8 mouse cellular contexts compared by ENCODE assay signal in the genomic region with DNA sequence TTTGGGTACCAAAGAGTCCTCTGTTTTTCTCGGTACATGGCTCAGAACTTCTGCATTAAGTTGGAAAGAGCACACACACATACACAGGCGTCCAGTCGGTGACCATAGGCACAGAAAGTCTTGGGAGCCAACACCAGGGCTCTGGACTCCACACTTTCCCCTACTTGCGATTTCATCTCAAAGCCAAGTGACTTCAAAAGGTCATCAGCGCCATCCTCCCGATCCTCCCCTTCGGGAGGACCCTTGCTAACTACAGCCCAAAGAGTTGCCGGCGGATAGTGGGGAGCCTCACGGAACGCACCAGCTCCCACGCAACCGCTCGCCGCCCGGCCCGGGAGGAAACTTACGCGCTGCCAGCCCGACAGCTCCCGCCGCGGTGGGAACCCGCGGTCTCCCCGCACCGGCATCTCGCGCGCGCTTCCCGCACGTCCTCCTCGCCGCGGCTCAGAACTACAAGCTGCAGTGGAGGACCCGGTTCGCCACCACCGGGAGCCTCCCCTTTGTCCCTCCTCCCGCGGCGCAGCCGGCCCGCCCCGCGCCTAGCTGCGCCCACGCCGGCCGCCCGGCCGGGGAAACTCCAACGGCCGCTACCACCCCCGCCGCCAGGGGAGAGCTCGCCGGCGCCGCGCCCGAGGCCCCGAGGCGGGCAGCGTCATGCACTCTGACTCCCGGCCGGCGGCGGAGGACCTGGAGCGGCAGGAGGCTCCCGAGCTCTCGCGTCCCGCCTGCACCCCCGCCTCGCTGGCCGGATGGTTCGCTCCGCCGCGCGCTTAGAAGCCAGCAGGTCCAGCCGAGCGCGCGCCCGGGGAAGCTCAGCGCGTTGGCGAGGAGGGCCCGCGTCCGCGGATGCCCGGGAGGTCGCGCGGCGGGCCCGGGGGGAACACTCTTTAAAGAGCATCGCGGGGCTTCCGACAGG. TPM values are rescaled to one million over a fixed set of nuclear protein-coding genes. Genes with fewer than 3 reads are reported as not detected.
DNase-seq lines count a peak whose midpoint lies in the region; ATAC-seq and TF ChIP-seq lines count a peak whose summit lies in the region.

No protein-coding gene starts in this region.

- intact Hi-C loops in gastrocnemius, adult 2 months (cut with DNase I) = no loop called here
- intact Hi-C loops in left cerebral cortex, adult 2 months (cut with DNase I) = loop anchor here (2.0 kb wide), 1 partner anchor 51 kb away; the partner anchor contains the start of gene Tjp2

- under 1% methylated on average over 96 of the region's 103 CpGs for WGBS in hindbrain, postnatal 0 days
- WGBS in macrophage (ENCODE audit: missing documents) = 1% methylated on average over 103 of the region's 103 CpGs

- no peaks in the 10 kb centered on the region for H3K9me3 ChIP-seq in hindbrain, postnatal 0 days (ENCODE audit: low read length)

- peak overlapping the region; percentile 92 for H3K27ac ChIP-seq in gastrocnemius, adult 2 months
- H3K27ac ChIP-seq in hindbrain, postnatal 0 days = peak overlapping the region; percentile 82
- H3K27ac ChIP-seq in left cerebral cortex, adult 2 months = peak overlapping the region; percentile 88
- 0 out of 2 replicates have a peak overlapping the region, but pooled peaks have one; percentile 13 for H3K27ac ChIP-seq in macrophage

- no peaks in the 10 kb centered on the region for H3K4me1 ChIP-seq in hindbrain, postnatal 0 days (ENCODE audit: insufficient read depth, low read length)

- TF ChIP-seq CTCF in gastrocnemius, adult 2 months (IDR thresholded peaks at IDR 0.05) = peak; percentile 46
- no peak for TF ChIP-seq CTCF in hindbrain, postnatal 0 days (IDR thresholded peaks at IDR 0.05; ENCODE audit: low read depth)
- peak; percentile 35 for TF ChIP-seq CTCF in left cerebral cortex, adult 2 months (IDR thresholded peaks at IDR 0.05)

- no peaks in the 10 kb centered on the region for H3K27me3 ChIP-seq in hindbrain, postnatal 0 days (ENCODE audit: insufficient read depth, low read length)

- H3K9ac ChIP-seq in hindbrain, postnatal 0 days (replicated peaks; ENCODE audit: low read length) = peak overlapping the region; percentile 72

- peak; percentile 93 for ATAC-seq in hindbrain, postnatal 0 days

- H3K36me3 ChIP-seq in hindbrain, postnatal 0 days (ENCODE audit: insufficient read depth, low read length) = no peaks in the 10 kb centered on the region
- H3K36me3 ChIP-seq in macrophage (ENCODE audit: inconsistent target) = no peaks in the 10 kb centered on the region

- peak; percentile 29 for DNase-seq in T-cell, adult 2 months (ENCODE audit: low spot score)
- DNase-seq in cerebellum, postnatal 25 days = peak; percentile 97 to 98
- DNase-seq in gastrocnemius, adult 2 months = peak; percentile 98
- DNase-seq in hindbrain, postnatal 0 days (ENCODE audit: low spot score) = peak; percentile 93
- peak; percentile 89 to 90 for DNase-seq in left cerebral cortex, adult 2 months (ENCODE audit: extremely low spot score in 1 of 2, low spot score in 2 of 2)
- DNase-seq in right cerebral cortex, adult 18-20 months = peak; percentile 92
- DNase-seq in urinary bladder, adult 2 months (ENCODE audit: low spot score) = peak; percentile 96

- peak overlapping the region; percentile 98 for H3K4me3 ChIP-seq in gastrocnemius, adult 2 months
- peak overlapping the region; percentile 84 for H3K4me3 ChIP-seq in hindbrain, postnatal 0 days (ENCODE audit: low read length)
- peak overlapping the region; percentile 76 for H3K4me3 ChIP-seq in left cerebral cortex, adult 2 months
- peak overlapping the region; percentile 56 for H3K4me3 ChIP-seq in macrophage (ENCODE audit: inconsistent target)

- peak overlapping the region; percentile 69 for H3K4me2 ChIP-seq in hindbrain, postnatal 0 days (ENCODE audit: low read depth, low read length)

- H3K79me2 ChIP-seq in macrophage (ENCODE audit: inconsistent target) = no peaks in the 10 kb centered on the region; the same call in 1 of the 2 replicates

RNA-seq across cellular contexts. Expression of gene Tjp2, which starts 51.0 kb away (rescaled TPM):
- 1 to 10 TPM; 3.5 to 4.9 TPM for total RNA-seq in gastrocnemius, adult 2 months (2021)
- 15.8 and 20.3 TPM in 2 replicates for total RNA-seq in hindbrain, postnatal 0 days (2014; rRNA removed)
- 13.9 and 15.0 TPM in 2 replicates for polyA plus RNA-seq in hindbrain, postnatal 0 days (2015; fragmentation: Nextera tagmentation; extraction: Ambion mirVana)
- 10 to 100 TPM; 16.5 to 19.1 TPM for total RNA-seq in left cerebral cortex, adult 2 months (2021)
- 10 to 100 TPM in 14 of 26 experiments, 1 to 10 TPM in 12; 5.4 to 49.5 (median 11.0) TPM for total RNA-seq in macrophage (2018; cell fraction: chromatin; rRNA removed)
- 10 to 100 TPM in 2 of 26 experiments, 1 to 10 TPM in 24; 3.2 to 14.6 (median 7.3) TPM for total RNA-seq in macrophage (2018; cell fraction: cytosol; rRNA removed)
- total RNA-seq in macrophage (2018; cell fraction: nucleus; rRNA removed) = 10 to 100 TPM in 9 of 26 experiments, 1 to 10 TPM in 17; 4.1 to 19.6 (median 8.6) TPM
- polyA plus RNA-seq in macrophage (2018) = 4.8 to 9.8 TPM (median 7.2 TPM) in 3 replicates
- polyA plus RNA-seq in urinary bladder, adult 2 months (2012; rRNA removed) = 32.2 and 35.7 TPM in 2 replicates

Comparison
In these comparisons a context has a peak if more than half of its experiments do, and no peak if none do; other contexts are left out.
1. Peak in every context shown above with its lines: DNase-seq, ATAC-seq, H3K4me3 ChIP-seq and H3K27ac ChIP-seq.
2. DNase-seq: peak in every context shown above with its lines; median percentile 98 in gastrocnemius, adult 2 months; 98 in cerebellum, postnatal 25 days; 96 in urinary bladder, adult 2 months; 93 in hindbrain, postnatal 0 days; 92 in right cerebral cortex, adult 18-20 months; 90 in left cerebral cortex, adult 2 months; 29 in T-cell, adult 2 months.
3. H3K27ac ChIP-seq: peak in every context shown above with its lines; median percentile 92 in gastrocnemius, adult 2 months; 88 in left cerebral cortex, adult 2 months; 82 in hindbrain, postnatal 0 days; 13 in macrophage.